Mouse (Mus musculus): ENCODE measurements around the gene Fbxo40. TPM values are rescaled to one million over a fixed set of nuclear protein-coding genes. Genes with fewer than 3 reads are reported as not detected.

Fbxo40 gene
- polyA plus RNA-seq (2015; fragmentation: Nextera tagmentation; extraction: Ambion mirVana), result 0.03 TPM in 1 of 2 replicates, not detected in the other

DNA sequence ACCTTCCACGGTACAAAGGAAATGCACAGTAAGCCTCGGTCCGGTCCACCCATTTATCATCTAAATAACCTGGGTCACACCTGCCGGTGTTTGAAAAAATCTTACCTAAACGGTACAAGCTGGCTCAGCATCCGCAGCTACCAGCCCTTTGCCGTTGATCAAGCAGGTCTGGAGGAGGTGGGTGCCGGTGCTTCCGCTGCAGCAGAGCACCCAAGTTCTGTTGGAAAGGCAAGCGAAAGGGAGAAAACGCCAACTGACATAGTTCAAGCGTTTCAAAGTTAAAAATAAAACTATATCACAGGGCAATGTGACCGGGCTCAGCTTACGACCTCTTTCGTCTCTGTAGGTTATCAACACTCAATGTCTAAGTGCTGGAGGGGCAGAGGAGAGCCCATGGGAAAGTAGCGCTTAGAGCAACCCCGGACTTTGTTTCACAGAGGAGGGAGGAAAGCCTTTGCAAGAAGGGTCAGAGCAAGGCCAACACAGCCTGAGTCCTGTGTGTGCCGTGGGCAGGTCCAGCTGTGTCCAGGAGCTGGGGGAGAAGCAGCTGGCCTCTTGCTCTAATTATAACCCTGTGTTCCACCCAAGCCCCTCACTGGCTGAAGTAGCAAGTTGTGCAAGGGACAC is at the start of gene Fbxo40:
Gene Fbxo40, minus strand, starts transcription at position 469 of the 627 bp plus-strand sequence.
- no peak for ATAC-seq (ENCODE audit: insufficient read depth)

GRCm38 (mm10) chr16:37034751-37035150 is 44.5 kb upstream of the Fbxo40 start:
- Histone ChIP-seq H3K27me3 (no peaks in the 10 kb centered on the region), H3K4me1 (replicated peaks) (no peaks in the 10 kb centered on the region), H3K4me2 (no peak overlapping the region), H3K9me3 (replicated peaks) (no peaks in the 10 kb centered on the region), H3K36me3 (replicated peaks) (peaks cover 56% of the 10 kb centered on the region), H3K9ac (no peak overlapping the region), H3K4me3 (replicated peaks) (no peak overlapping the region), H3K27ac (replicated peaks) (no peak overlapping the region)
- ATAC-seq (ENCODE audit: insufficient read depth), result no peak
- WGBS (ENCODE audit: insufficient replicate concordance), result 88% methylated on average over 8 of the region's 8 CpGs

More for the DNA sequence above, at the start of gene Fbxo40:
- no peaks in the 10 kb centered on the region for H3K36me3 ChIP-seq (replicated peaks)
- no peaks in the 10 kb centered on the region for H3K4me1 ChIP-seq (replicated peaks)
- H3K4me2 ChIP-seq, result no peak within 1 kb of the TSS
- WGBS (ENCODE audit: insufficient replicate concordance), result 66% methylated on average over 18 of the region's 18 CpGs
- no peak within 1 kb of the TSS for H3K9ac ChIP-seq
- no peaks in the 10 kb centered on the region for H3K9me3 ChIP-seq (replicated peaks)
- H3K27me3 ChIP-seq, result no peaks in the 10 kb centered on the region
- no peak within 1 kb of the TSS for H3K27ac ChIP-seq (replicated peaks)
- no peak within 1 kb of the TSS for H3K4me3 ChIP-seq (replicated peaks)

- 57% methylated on average over 3 of the region's 3 CpGs for WGBS (ENCODE audit: insufficient replicate concordance)
- ATAC-seq (ENCODE audit: insufficient read depth), result no peak
These were observed 41.7 kb upstream of the Fbxo40 start for GRCm38 (mm10) chr16:37031996-37032395.

DNA sequence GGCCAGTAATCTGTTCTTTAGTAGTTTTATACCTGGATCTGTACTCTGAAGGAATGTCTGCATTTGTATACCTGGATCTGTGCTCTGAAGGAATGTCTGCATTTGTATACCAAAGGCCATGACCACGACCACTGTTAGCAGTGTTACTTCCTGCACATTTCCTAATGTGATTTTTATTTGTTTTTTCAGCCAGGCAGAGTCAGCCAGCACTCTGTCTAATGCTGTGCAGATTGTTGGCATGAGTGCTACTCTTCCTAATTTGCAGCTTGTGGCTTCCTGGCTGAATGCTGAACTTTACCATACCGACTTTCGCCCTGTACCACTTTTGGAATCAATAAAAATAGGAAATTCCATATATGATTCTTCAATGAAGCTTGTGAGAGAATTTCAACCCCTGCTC is 37.3 kb upstream of the Fbxo40 start:
- WGBS (ENCODE audit: insufficient replicate concordance), result 64% methylated on average over 3 of the region's 3 CpGs
- Histone ChIP-seq H3K36me3 (replicated peaks) (peaks cover 40% of the 10 kb centered on the region), H3K27ac (replicated peaks) (no peak overlapping the region), H3K4me2 (no peak overlapping the region), H3K9ac (no peak overlapping the region), H3K4me3 (replicated peaks) (no peak overlapping the region), H3K9me3 (replicated peaks) (no peaks in the 10 kb centered on the region), H3K4me1 (replicated peaks) (no peaks in the 10 kb centered on the region), H3K27me3 (no peaks in the 10 kb centered on the region)
- ATAC-seq (ENCODE audit: insufficient read depth), result no peak

More at GRCm38 (mm10) chr16:37031996-37032395, 41.7 kb upstream of the Fbxo40 start:
- no peaks in the 10 kb centered on the region for H3K27me3 ChIP-seq
- H3K4me1 ChIP-seq (replicated peaks), result no peaks in the 10 kb centered on the region
- H3K36me3 ChIP-seq (replicated peaks), result peaks cover 57% of the 10 kb centered on the region
- no peak overlapping the region for H3K4me3 ChIP-seq (replicated peaks)
- H3K27ac ChIP-seq (replicated peaks), result no peak overlapping the region
- no peak overlapping the region for H3K4me2 ChIP-seq
- no peak overlapping the region for H3K9ac ChIP-seq
- H3K9me3 ChIP-seq (replicated peaks), result no peaks in the 10 kb centered on the region

DNA sequence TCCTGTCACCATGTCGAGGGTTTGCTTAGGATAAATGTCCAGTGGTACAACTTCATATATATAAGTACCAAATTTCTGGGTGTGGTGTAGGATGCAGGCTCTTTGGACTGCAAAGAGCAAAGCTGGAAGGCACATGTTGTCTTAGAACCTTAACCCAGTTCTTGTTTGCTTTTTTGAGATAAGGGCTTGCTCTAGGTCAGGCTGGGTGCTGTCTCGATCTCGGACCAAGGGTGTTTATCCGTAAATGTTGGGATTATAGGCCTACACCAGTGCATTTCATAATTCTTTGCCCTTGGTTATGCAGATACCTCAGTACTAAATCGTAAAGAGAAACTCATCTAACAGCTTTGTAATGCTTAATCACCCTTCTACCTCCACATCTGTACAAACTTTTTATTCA is 22.1 kb upstream of the Fbxo40 start:
- no peaks in the 10 kb centered on the region for H3K27me3 ChIP-seq
- ATAC-seq (ENCODE audit: insufficient read depth), result peak; percentile 23
- H3K9me3 ChIP-seq (replicated peaks), result no peaks in the 10 kb centered on the region
- H3K4me1 ChIP-seq (replicated peaks), result peaks cover 27% of the 10 kb centered on the region
- peaks cover 26% of the 10 kb centered on the region for H3K36me3 ChIP-seq (replicated peaks)
- H3K4me3 ChIP-seq (replicated peaks), result peak overlapping the region; percentile 89
- H3K4me2 ChIP-seq, result peak overlapping the region; percentile 76
- 16% methylated on average over 5 of the region's 5 CpGs for WGBS (ENCODE audit: insufficient replicate concordance)
- peak overlapping the region; percentile 82 for H3K9ac ChIP-seq
- peak overlapping the region; percentile 66 for H3K27ac ChIP-seq (replicated peaks)

GRCm38 (mm10) chr16:37011922-37012289 is 21.6 kb upstream of the Fbxo40 start:
- Histone ChIP-seq H3K4me1 (replicated peaks) (peaks cover 27% of the 10 kb centered on the region), H3K4me3 (replicated peaks) (peak overlapping the region; percentile 89), H3K9me3 (replicated peaks) (no peaks in the 10 kb centered on the region), H3K9ac (peak overlapping the region; percentile 82), H3K27ac (replicated peaks) (peak overlapping the region; percentile 66), H3K27me3 (no peaks in the 10 kb centered on the region), H3K36me3 (replicated peaks) (peaks cover 24% of the 10 kb centered on the region), H3K4me2 (peak overlapping the region; percentile 76)
- under 1% methylated on average over 26 of the region's 26 CpGs for WGBS (ENCODE audit: insufficient replicate concordance)
- peak; percentile 76 for ATAC-seq (ENCODE audit: insufficient read depth)

- peak within 1 kb of the TSS; percentile 82 for H3K9ac ChIP-seq
- ATAC-seq (ENCODE audit: insufficient read depth), result peak; percentile 96
- WGBS (ENCODE audit: insufficient replicate concordance), result 2% methylated on average over 30 of the region's 30 CpGs
- peak within 1 kb of the TSS; percentile 89 for H3K4me3 ChIP-seq (replicated peaks)
- no peaks in the 10 kb centered on the region for H3K9me3 ChIP-seq (replicated peaks)
- peak within 1 kb of the TSS; percentile 76 for H3K4me2 ChIP-seq
- H3K4me1 ChIP-seq (replicated peaks), result peaks cover 27% of the 10 kb centered on the region
- H3K36me3 ChIP-seq (replicated peaks), result peaks cover 24% of the 10 kb centered on the region
- peak within 1 kb of the TSS; percentile 66 for H3K27ac ChIP-seq (replicated peaks)
- no peaks in the 10 kb centered on the region for H3K27me3 ChIP-seq
These were observed 21.0 kb upstream of the Fbxo40 start, which contains the start of gene Polq for GRCm38 (mm10) chr16:37011061-37011921. Gene Polq (plus strand): TSS chr16:37011786.

DNA sequence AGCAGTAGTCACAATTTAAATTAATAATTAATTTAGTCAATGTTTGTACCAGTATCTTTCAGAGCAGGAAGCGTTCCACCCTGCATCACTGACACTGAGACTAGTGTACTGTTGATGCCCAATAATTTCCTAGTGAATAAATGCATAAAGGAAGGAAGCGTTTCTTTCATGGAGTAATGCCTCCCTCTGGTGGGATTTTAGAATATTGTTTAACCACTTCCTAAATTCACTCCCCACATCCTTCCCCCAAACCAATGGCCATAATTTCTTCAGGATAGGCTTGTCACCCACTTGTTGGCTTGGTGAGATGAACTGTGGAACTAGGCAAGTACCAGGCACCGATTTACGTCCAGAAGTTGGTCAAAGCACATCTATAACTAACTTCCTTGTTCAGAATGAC is 20.1 kb upstream of the Fbxo40 start:
- Histone ChIP-seq H3K9ac (no peak overlapping the region), H3K27me3 (no peaks in the 10 kb centered on the region), H3K9me3 (replicated peaks) (no peaks in the 10 kb centered on the region), H3K36me3 (replicated peaks) (peaks cover 17% of the 10 kb centered on the region; the same call in 1 of the 2 replicates), H3K27ac (replicated peaks) (no peak overlapping the region), H3K4me2 (peak overlapping the region; percentile 76), H3K4me3 (replicated peaks) (no peak overlapping the region), H3K4me1 (replicated peaks) (peaks cover 27% of the 10 kb centered on the region)
- WGBS (ENCODE audit: insufficient replicate concordance), result 22% methylated on average over 4 of the region's 4 CpGs
- ATAC-seq (ENCODE audit: insufficient read depth), result no peak

DNA sequence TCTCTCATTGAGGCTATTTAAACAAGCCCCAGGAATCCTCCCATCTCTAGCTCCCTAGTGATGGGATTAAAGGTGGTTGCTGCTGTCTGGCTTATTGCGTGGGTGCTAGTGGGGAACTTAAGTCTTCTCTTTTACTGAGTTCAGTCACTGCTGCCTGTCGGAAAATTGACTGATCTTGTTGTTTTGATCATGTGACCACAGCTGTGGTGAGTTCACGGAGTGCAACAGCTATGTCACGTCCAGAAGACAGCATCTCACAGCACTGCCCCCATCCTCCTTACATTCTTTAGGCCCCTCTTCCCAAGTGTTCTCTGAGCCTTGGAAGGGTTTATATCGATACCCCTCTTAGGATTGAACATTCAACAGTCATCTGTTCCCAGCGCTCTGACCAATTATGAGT is 19.0 kb upstream of the Fbxo40 start:
- H3K4me1 ChIP-seq (replicated peaks), result peaks cover 23% of the 10 kb centered on the region
- ATAC-seq (ENCODE audit: insufficient read depth), result no peak
- peaks cover 6% of the 10 kb centered on the region; the same call in 1 of the 2 replicates for H3K36me3 ChIP-seq (replicated peaks)
- H3K9me3 ChIP-seq (replicated peaks), result no peaks in the 10 kb centered on the region
- H3K4me2 ChIP-seq, result no peak overlapping the region
- no peak overlapping the region for H3K4me3 ChIP-seq (replicated peaks)
- WGBS (ENCODE audit: insufficient replicate concordance), result 64% methylated on average over 6 of the region's 6 CpGs
- no peak overlapping the region for H3K27ac ChIP-seq (replicated peaks)
- H3K9ac ChIP-seq, result no peak overlapping the region
- H3K27me3 ChIP-seq, result no peaks in the 10 kb centered on the region

- Histone ChIP-seq H3K4me2 (no peak overlapping the region), H3K4me1 (replicated peaks) (no peaks in the 10 kb centered on the region), H3K27ac (replicated peaks) (no peak overlapping the region), H3K27me3 (no peaks in the 10 kb centered on the region), H3K4me3 (replicated peaks) (no peak overlapping the region), H3K9me3 (replicated peaks) (no peaks in the 10 kb centered on the region), H3K9ac (no peak overlapping the region), H3K36me3 (replicated peaks) (no peaks in the 10 kb centered on the region)
- 42% methylated on average over 9 of the region's 9 CpGs for WGBS (ENCODE audit: insufficient replicate concordance)
- no peak for ATAC-seq (ENCODE audit: insufficient read depth)
These were observed 9.2 kb upstream of the Fbxo40 start for GRCm38 (mm10) chr16:36999366-36999972.

DNA sequence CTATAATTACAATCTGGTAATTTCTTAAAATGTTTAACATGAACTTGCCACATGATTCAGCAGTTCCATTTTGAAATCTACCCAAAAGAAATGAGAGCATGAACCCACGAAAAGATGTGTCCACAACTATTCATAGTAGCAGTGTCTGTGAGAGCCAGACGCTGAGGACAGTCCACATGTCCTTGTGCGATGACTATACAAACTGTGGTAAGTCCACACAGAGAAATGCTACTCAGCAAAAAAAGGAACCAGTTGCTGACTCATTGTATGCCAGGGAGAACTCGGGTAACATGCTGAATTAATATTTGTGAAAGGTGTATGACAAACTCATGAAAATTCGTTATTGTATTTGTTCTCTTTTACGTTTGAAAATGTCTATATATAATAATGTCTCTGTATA is 7.4 kb upstream of the Fbxo40 start:
- H3K4me3 ChIP-seq (replicated peaks), result no peak overlapping the region
- no peaks in the 10 kb centered on the region for H3K36me3 ChIP-seq (replicated peaks)
- no peak overlapping the region for H3K4me2 ChIP-seq
- WGBS (ENCODE audit: insufficient replicate concordance), result 40% methylated on average over 6 of the region's 6 CpGs
- no peaks in the 10 kb centered on the region for H3K4me1 ChIP-seq (replicated peaks)
- no peak overlapping the region for H3K9ac ChIP-seq
- no peaks in the 10 kb centered on the region for H3K9me3 ChIP-seq (replicated peaks)
- H3K27ac ChIP-seq (replicated peaks), result no peak overlapping the region
- H3K27me3 ChIP-seq, result no peaks in the 10 kb centered on the region
- ATAC-seq (ENCODE audit: insufficient read depth), result no peak
